Mouse (Mus musculus): ENCODE results near the gene Foxj2.

Gene Foxj2

DNA sequence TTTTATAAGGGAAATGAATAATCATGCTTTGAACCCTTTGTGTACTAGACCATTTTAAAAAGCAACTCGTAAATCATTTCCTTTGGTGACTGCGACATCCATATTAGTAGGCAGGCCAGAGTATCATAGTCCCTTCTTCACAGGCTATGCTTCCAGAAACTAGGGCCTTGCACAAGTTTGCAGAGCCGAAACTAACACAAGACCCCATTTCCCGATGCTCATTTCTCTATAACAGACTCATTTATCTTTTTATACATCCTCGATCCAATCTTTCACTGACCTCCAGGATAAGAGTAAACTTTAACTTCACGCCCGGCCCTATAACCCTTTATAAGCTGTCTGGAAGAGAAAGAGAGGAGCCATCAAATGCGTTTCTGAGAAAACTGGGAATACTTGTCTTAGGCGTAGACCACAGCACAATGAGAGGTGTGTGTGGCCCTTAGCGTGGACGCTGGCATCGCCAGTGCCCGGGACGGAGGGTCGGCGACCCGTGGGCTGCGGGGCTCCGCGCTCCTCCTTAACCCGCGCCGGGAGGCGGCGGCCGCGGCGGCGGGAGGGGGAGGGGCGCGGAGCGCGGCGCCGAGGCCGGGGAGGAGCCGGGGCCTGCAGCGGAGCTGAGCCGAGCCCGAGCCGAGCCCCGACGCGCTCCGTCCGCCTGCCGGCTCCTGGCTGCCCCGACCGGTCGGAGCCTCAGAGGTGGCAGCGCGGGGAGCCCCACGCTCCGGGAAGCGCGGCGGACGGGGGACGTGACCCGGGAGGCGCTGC is at the start of gene Foxj2:
Gene Foxj2, plus strand, starts transcription at position 609 of the 765 bp plus-strand sequence.
- in situ Hi-C loops (cut with MboI; ENCODE audit: unreplicated experiment in 2 of 2): loop anchor here (5.0 to 25.0 kb wide), 6 partner anchors 53 to 1595 kb away; partner anchors contain the start of genes Necap1 (in 2 of the 2), Apobec1 (in 1 of the 2) and Pex5 (in 1 of the 2)

DNA sequence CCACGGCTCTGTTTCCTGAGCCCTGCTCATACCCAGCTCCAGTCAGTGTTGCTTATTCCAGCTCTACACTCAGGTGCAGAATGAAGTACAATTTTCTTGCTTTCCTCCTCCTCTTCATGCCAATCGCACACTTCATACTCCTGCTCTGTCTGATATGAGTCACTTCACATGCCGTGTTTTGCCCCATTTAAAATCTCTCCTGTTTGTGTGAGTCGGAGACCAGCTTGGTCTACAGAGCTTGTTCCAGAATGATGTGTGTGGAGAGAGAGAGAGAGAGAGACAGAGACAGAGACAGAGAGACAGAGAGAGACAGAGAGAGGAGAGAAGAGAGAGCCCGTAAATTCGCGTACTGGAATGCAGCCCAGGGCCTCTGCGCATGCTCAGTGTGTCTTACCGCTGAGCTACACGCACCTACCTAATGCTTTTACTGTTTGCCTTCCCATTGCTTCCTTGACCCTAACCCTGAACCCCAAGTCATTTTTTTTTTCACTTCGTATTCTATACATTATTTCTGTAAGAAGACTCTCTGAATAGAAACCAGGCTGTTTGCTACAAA is 48.9 kb upstream of the Foxj2 start:
- in situ Hi-C loops (cut with MboI; ENCODE audit: unreplicated experiment in 2 of 2): no loop called here

DNA sequence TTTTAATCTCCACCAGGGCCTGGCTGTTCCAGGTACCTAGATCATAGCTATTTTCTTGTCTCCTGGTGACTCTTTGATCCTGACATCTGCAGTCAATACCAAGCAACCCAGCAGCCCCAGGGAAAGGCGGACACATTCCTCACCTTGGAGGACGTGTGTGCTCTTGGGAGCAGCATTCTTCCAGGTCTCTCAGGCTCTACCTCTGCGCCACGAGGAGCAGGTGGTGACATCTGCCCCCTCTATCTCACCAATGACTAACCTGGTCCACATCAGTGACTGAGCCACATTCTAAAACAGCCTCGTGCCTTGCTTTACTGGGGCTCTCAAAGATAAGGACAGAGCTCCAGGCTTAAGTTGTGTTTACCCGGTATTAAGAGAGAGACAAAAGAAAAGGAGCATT is 47.0 kb upstream of the Foxj2 start:
- in situ Hi-C loops (cut with MboI; ENCODE audit: unreplicated experiment in 2 of 2): no loop called here

DNA sequence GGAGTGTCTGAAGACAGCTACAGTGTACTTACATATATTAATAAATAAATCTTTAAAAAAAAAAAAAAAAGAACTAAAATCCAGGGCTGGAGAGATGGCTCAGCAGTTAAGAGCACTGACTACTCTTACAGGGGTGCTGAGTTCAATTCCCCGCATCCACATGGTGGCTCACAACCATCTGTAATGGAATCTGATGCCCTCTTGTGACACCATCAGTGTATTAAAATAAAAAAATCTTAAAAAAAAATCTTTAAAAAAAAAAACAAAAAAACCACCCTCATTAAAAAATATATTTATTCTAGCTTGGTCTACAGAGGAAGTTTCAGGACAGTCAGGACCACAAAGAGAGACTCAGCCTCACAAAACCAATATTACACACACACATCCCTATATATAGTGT is 45.4 kb upstream of the Foxj2 start:
- in situ Hi-C loops (cut with MboI; ENCODE audit: unreplicated experiment in 2 of 2): no loop called here

DNA sequence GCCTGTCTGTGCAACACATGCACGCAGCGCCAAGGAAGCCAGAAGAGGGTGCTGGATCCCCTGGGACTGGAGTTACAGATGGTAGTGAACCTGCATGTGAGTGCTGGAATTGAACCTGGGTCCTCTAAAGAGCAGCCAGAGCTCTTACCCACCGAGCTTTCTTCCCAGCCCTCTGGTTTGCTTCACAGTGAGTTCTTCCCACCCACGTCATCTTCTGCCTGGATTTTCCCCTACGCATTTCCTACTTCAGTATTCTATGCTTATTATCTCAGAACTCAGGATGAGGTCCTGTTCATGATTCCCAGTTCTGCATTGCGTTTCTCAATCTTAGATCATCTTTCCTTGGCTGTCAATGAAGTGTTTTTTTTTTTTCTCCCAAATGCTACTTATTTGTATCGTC is 43.7 kb upstream of the Foxj2 start:
- in situ Hi-C loops (cut with MboI; ENCODE audit: unreplicated experiment in 2 of 2): loop anchor here in 1 of 2 experiments (25.0 kb wide), 1 partner anchor 1486 kb away; no protein-coding TSS in a partner anchor

DNA sequence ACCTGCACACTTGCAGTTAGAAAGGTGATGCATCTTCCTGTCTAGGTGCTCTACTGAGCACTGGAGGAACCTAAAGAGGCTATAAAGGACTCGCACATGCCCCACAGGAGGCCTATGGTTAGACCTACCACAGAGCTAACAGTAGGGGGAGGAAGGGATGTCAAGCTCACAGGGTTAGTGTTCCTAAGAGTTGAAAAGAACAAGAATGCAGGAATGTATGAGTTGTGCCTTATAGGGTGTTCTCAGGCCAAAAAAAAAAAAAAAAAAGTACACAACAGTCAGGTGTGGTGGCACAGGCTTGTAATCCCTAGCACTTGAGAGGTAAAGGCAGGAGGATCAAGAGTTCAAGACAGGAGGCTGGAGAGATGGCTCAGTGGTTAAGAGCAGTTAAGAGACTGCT is 39.8 kb upstream of the Foxj2 start:
- in situ Hi-C loops (cut with MboI; ENCODE audit: unreplicated experiment in 2 of 2): loop anchor here (10.0 to 25.0 kb wide), 2 partner anchors 285 to 1482 kb away; partner anchors contain the start of gene Rimklb (in 1 of the 2)

DNA sequence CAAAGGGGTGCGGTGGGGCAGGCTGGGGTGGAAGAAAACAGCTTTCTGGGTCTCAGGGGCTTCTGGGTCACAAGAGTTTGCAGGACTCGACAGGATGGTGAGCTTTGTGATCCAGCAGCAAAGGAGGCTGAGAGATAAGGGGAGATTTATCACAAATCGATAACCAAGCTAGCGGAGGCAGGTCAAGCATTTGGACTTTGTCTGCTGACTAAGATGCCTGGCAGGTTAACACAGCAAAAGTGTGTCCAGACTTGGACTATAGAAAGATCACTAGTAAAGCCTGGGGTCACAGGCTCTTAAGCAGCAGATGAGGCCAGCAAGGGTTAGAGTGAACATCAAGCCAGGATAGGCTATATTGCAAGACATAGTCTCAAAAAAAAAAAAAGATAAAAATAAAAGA is 38.5 kb upstream of the Foxj2 start:
- in situ Hi-C loops (cut with MboI; ENCODE audit: unreplicated experiment in 2 of 2): loop anchor here (10.0 to 25.0 kb wide), 2 partner anchors 286 to 1481 kb away; partner anchors contain the start of gene Rimklb (in 1 of the 2)

DNA sequence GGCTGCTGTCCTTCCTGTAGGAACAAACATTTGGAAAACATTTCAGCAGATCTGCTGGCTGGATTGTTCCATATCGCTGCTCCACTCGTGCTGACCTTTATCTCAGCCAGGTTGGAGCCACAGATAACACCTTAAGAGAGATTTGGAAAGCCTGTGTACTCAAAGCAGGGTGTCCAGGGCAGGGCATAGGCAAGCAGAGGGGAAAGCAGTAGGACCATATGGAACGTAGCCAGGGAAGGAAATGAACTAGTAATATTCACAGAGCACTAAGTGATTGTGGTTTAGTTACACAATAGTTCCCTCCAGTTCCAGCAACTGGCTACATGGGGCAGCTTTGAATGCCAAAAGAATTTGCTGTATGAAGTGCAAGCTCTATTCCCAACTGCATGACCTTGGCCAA is 37.5 kb upstream of the Foxj2 start:
- in situ Hi-C loops (cut with MboI; ENCODE audit: unreplicated experiment in 2 of 2): loop anchor here (10.0 to 25.0 kb wide), 2 partner anchors 287 to 1480 kb away; partner anchors contain the start of gene Rimklb (in 1 of the 2)

DNA sequence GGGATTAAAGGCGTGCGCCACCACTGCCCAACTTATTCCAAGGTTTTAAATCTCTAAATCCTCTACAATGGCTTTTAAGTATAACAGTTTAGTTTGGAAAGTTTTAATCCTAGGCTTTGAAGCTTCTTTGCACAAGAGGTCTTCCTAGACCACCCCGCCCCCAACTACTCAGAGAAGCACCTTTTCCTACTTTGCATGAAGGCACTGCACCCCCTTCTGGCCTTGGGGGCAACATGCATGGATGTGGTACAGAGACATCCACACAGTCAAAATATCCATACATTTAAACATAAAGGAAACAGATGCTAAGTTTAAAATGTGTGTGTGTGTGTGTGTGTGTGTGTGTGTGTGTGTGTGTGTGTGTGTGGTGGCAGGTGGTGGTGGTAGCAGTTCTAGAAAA is 34.8 kb upstream of the Foxj2 start:
- in situ Hi-C loops (cut with MboI; ENCODE audit: unreplicated experiment in 2 of 2): loop anchor here (10.0 to 25.0 kb wide), 2 partner anchors 290 to 1477 kb away; partner anchors contain the start of gene Rimklb (in 1 of the 2)

DNA sequence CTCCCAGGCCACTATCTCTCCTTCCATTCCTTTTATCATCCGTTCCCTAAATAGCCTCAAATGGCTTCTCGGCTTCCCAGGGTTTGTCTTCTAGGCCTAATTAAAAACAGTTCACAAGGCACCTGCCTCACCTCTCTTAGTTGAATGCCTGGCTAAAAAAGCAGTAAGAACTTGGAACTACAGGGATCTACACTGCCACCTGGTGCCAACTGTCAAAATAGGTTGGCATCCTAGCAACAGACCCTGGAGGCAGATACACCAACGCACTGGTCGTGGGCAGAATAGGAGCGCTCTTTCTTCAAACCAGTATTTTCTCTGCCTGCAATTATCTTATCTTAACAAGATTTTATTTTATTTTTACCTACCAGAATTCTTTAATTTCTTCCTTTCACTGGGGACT is 33.4 kb upstream of the Foxj2 start:
- in situ Hi-C loops (cut with MboI; ENCODE audit: unreplicated experiment in 2 of 2): loop anchor here (10.0 to 25.0 kb wide), 2 partner anchors 291 to 1476 kb away; partner anchors contain the start of gene Rimklb (in 1 of the 2)

DNA sequence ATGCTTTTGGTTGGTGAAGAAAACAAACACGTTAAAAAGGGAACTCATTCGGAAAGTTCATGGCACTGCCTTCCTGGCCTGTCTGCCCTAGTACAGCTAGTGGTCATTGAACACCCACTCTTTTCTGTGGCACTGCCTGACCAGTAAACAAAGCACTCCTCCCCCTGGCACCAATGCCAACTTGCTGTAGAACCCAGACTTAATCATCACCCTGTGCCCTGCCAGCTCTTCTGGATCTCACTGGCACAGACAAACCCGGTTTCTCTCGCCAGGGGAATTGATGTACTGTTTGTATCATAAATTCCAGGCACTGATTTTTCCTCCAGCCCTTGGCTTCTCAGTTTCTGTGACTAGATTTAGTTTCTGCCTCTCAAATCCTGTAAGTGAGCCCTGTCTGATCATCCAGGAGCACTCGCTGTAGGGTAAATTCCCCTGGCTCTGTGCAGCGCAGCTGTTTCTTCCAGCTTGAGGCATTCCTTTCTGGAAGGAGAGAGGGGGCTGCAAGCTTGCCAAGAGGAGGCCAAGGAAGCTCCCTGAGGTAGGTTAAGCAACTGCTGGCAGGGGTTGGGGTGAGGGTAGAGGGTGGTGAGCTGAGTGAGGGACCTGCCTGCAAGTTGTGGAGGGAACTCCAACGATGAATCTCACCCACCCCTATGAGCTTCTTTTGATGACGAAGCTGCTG is 24.3 kb upstream of the Foxj2 start:
- in situ Hi-C loops (cut with MboI; ENCODE audit: unreplicated experiment in 2 of 2): loop anchor here in 1 of 2 experiments (25.0 kb wide), 1 partner anchor 1467 kb away; no protein-coding TSS in a partner anchor

DNA sequence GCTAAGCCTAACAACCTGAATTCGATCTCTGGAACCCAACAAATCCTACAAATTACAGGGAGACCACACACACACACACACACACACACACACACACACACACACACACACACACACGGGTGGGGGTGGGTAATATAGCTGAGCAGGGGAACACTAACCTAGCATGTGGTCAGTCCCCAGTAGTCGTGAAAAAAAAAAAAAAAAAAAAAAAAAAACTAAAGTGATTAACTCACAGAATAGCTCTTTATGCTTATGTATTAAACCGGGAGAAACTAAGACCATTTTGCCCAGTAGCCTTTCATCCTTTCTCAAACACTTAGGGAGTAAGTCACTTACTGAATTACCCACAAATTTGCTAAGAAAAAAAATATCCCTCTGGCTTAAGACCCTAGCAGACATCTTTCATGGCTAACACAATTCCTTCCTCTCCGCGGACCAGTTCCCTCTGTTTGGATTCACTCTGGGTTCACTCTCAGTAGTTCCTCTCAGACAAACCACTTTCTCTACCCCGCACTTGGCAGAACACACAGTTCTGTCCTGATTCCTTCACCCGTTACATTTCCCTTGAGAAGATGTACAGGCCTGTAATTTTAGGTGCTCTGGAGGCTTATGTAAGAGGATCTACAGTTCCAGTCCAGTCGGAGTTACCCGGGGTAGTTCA is 18.9 kb upstream of the Foxj2 start:
- in situ Hi-C loops (cut with MboI; ENCODE audit: unreplicated experiment in 2 of 2): loop anchor here (10.0 to 25.0 kb wide), 2 partner anchors 306 to 1462 kb away; partner anchors contain the start of gene Rimklb (in 1 of the 2)

DNA sequence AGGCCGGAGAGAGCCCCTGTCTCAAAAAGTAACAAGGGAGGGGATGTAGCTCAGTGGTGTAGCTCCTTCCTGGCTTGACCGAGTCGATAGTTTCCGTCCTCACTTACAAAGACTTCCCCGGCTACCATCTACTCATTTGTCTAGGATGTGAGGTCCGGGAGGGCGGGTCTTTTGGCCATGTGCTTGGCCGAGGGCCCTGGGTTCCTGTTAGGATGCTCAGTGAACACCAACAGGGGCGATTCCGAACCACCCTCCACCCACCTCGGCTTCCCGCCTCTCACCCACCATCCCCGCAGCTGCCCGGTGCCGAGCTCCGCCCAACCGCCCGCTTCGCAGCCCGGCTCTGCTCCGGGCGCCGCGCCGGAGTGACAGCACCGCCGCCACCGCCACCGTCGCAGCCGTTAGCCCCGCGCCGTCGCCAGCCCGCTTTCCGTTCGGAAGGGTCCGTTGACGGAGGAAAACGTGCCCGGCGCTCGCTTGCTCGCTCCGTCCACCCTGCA is 18.4 kb upstream of the Foxj2 start, which contains the start of gene Slc2a3:
Gene Slc2a3, minus strand, starts transcription at position 340 of the 500 bp plus-strand sequence.
- in situ Hi-C loops (cut with MboI; ENCODE audit: unreplicated experiment in 2 of 2): loop anchor here (10.0 to 25.0 kb wide), 2 partner anchors 307 to 1461 kb away; partner anchors contain the start of gene Rimklb (in 1 of the 2)

DNA sequence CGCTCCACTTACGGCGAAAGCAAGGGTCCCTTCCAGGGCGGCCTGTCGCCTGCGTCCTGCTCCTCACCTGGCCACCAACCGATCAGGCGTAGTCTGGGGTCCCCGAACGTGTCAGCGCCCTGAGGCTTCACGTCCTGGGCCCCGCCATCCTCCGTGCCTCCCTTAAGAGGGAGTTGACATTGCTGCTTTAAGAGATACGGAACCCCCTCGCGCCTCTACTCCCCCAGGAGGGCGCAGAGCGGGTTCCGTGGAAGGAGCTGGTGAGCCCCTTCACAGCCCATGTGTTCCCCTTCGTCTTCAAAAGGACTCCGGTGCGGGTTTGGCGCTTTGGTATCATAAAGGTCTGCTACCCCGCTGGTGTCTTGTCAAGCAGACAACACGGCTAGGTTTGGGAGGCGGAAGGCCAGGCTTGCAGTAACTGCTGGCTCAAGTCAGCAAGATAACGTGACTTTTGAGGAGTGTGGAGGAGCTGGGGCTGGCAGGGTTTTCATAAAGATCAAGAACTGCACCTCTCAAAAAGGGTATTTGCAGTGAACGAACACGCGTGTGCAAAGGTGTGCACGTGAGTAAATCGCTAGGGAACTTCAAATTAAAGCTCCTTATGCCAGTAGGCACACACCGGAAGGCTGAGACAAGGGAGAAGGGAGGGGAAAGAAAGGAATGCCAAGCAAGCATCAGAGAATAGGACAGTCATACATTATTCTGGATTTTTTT is 17.8 kb upstream of the Foxj2 start:
- in situ Hi-C loops (cut with MboI; ENCODE audit: unreplicated experiment in 2 of 2): loop anchor here (10.0 to 25.0 kb wide), 2 partner anchors 307 to 1460 kb away; partner anchors contain the start of gene Rimklb (in 1 of the 2)

DNA sequence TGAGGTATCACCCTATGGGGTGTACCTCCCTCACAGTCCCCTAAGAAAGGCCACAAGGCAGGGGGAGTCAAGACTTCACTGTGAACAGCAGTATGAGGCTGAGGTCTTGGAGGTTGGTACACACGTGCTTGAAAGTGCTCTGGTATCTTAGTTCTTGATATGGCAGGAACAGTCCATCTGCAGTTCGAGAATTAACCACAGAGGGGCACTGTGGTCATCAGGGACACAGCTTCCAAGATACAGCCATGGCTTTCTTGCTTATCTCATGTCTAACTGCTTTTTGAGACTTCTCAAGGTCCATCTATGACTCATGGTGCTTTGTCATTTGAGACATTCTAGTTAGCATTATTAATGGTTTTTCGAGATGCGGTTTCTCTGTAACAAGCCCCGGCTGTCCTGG is 15.3 kb upstream of the Foxj2 start:
- in situ Hi-C loops (cut with MboI; ENCODE audit: unreplicated experiment in 2 of 2): loop anchor here (10.0 to 25.0 kb wide), 2 partner anchors 310 to 1458 kb away; partner anchors contain the start of gene Rimklb (in 1 of the 2)

DNA sequence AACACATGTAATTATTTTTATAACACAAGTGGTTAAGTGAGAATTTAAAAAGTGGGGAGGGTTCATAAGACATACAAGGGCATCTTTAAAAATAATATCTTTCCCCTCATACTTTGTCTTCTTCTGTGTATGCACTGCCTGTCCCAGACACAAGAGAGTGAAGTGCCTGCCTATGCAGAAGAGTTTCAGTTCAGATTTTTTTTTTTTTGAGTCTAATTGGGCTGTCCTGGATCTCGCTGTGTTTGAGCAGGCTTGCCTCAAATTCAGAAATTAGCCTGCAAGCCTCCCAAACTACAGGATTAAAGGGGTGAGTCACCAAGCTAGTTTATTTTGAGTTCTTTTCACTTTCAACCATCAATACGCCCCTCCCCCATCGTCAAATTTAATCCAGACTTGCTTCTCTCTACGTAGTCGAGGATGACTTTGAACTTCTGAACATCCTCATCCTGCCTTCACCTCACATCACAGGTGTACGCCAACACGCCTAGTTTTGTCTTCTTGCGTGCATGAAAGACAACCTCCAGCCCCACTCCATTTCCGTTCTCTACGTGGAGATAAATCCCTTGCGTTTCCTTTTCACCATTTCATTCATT is 9.6 kb upstream of the Foxj2 start:
- in situ Hi-C loops (cut with MboI; ENCODE audit: unreplicated experiment in 2 of 2): loop anchor here (10.0 to 25.0 kb wide), 3 partner anchors 1452 to 1605 kb away; partner anchors contain the start of gene Pex5 (in 1 of the 2)

DNA sequence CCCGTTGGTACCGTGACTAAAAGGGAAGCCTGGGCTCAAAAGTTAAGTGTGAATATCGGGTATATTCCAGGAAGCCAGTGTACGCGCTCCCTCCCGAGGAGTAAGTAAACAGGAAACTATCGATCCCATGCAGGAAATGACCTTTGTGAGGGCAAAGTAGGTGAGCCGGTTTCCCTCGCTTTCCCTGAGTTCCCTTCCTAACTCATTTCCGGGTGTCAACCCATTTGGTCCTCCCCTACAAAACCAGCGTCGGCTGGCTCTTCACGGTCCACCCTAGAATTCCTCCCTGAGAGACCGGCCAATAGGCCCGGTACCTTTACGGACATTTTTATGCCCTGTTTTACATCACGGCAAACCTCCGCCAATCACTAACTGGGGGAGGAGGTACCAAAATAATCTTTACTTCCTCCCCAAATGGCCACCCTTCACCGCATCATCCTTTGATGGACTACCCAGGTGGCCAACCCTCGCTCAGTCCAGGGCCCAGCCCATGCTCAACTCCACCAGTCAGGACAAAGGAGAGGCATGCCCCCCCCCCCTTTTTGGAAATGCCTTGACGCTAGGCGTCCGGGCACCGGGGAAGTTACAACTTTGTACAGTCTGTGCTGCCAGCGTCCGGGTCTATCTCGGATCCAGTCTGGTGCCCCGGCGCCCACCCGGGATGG is 9.0 kb upstream of the Foxj2 start:
- in situ Hi-C loops (cut with MboI; ENCODE audit: unreplicated experiment in 2 of 2): loop anchor here (10.0 to 25.0 kb wide), 3 partner anchors 1452 to 1604 kb away; partner anchors contain the start of gene Pex5 (in 1 of the 2)

DNA sequence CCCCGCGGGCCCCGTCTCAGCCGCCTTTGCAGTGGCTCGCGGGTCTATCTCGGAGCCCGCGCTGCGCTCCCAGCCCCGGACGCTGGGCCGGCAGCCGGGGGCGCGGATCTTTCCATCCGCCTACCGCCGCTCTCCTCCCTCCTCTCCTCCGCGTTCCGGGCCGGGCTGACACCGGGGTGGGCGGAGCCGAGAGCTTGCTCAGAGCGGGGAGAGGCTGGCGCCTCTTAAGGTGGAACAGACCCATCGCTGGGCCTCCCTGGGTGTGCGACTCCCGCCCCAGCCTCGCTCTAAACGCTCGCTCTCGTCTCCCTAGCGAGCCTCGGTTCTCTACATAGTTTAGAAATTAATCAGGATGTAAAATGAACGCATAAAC is 8.4 kb upstream of the Foxj2 start:
- in situ Hi-C loops (cut with MboI; ENCODE audit: unreplicated experiment in 2 of 2): loop anchor here (10.0 to 25.0 kb wide), 3 partner anchors 1451 to 1604 kb away; partner anchors contain the start of gene Pex5 (in 1 of the 2)

All from v-Abl transformed pro-B cells (cell line).